Mouse (Mus musculus) embryonic fibroblast, embryonic 13.5 days (primary cell): ENCODE measurements around the gene Eps8l3.

Source experiments
- CTCF ChIP-seq: IDR thresholded peaks from 2 replicates; pipeline ENCODE4 v1.5.1; 2011; ENCODE audit warnings: mild to moderate bottlenecking, control low read depth, low read length, moderate library complexity, borderline replicate concordance; ENCODE audit not compliant: insufficient read depth
- POLR2A ChIP-seq: IDR thresholded peaks from 2 replicates; pipeline ENCODE4 v1.6.1; 2011; ENCODE audit warnings: low read depth, mild to moderate bottlenecking, control low read depth, low read length, moderate library complexity

- TF ChIP-seq CTCF = no peak
- TF ChIP-seq POLR2A = no peak
Measured at GRCm38 (mm10) chr3:107931670-107932069, 54.6 kb downstream of the Eps8l3 start, which contains the start of gene Gstm7.
